In genomic region chr8:121717502-121717901, GRCm38 (mm10) we compare ENCODE assay signal across 10 mouse cellular contexts. TPM values are rescaled to one million over a fixed set of nuclear protein-coding genes. Genes with fewer than 3 reads are reported as not detected.
DNase-seq lines count a peak whose midpoint lies in the region; ATAC-seq and TF ChIP-seq lines count a peak whose summit lies in the region.
"Had no signal": no experiment of that assay in that cellular context is flagged by ENCODE, and none has a peak within 500 bp of the region (broad histone marks: within the 10 kb centered on the region; RNA-seq: fewer than 3 reads in every experiment).

No protein-coding gene starts in this region.

- H3K9me3 ChIP-seq in intestine, embryonic 14.5 days (ENCODE audit: control insufficient read depth, low read length) = no peaks in the 10 kb centered on the region
- no peaks in the 10 kb centered on the region for H3K9me3 ChIP-seq in intestine, embryonic 16.5 days (ENCODE audit: control insufficient read depth, low read length)
- H3K9me3 ChIP-seq in embryonic facial prominence, embryonic 14.5 days (ENCODE audit: control insufficient read depth, low read length) = no peaks in the 10 kb centered on the region
- H3K9me3 ChIP-seq in hindbrain, embryonic 11.5 days (ENCODE audit: control insufficient read depth, low read length) = no peaks in the 10 kb centered on the region
- no peaks in the 10 kb centered on the region for H3K9me3 ChIP-seq in midbrain, embryonic 14.5 days (ENCODE audit: control insufficient read depth, low read length)
- H3K9me3 ChIP-seq: liver, embryonic 13.5 days had no signal

- no peak overlapping the region for H3K27ac ChIP-seq in intestine, embryonic 14.5 days (ENCODE audit: low read depth)
- H3K27ac ChIP-seq in intestine, embryonic 16.5 days (ENCODE audit: low read length) = no peak overlapping the region
- H3K27ac ChIP-seq in embryonic facial prominence, embryonic 14.5 days (replicated peaks; ENCODE audit: low read depth, low read length) = no peak overlapping the region
- no peak overlapping the region for H3K27ac ChIP-seq in hindbrain, embryonic 11.5 days (ENCODE audit: low read depth, low read length)
- peak overlapping the region; percentile 65 for H3K27ac ChIP-seq in midbrain, embryonic 14.5 days (replicated peaks; ENCODE audit: low read depth, low read length)
- H3K27ac ChIP-seq in gastrocnemius, adult 2 months = no peak overlapping the region
- H3K27ac ChIP-seq: liver, embryonic 13.5 days had no signal

- 0 out of 2 replicates have a peak, but pooled peaks cover 3% of the 10 kb centered on the region for H3K4me1 ChIP-seq in intestine, embryonic 14.5 days (replicated peaks; ENCODE audit: control insufficient read depth, insufficient read depth, low read length)
- no peaks in the 10 kb centered on the region for H3K4me1 ChIP-seq in intestine, embryonic 16.5 days (ENCODE audit: control insufficient read depth, insufficient read depth, low read length)
- H3K4me1 ChIP-seq in embryonic facial prominence, embryonic 14.5 days (ENCODE audit: control insufficient read depth, insufficient read depth, low read length) = no peaks in the 10 kb centered on the region
- H3K4me1 ChIP-seq in hindbrain, embryonic 11.5 days (replicated peaks; ENCODE audit: control insufficient read depth, insufficient read depth, low read length) = peaks cover 3% of the 10 kb centered on the region; the same call in 1 of the 2 replicates
- 0 out of 2 replicates have a peak, but pooled peaks cover 7% of the 10 kb centered on the region for H3K4me1 ChIP-seq in midbrain, embryonic 14.5 days (ENCODE audit: control insufficient read depth, insufficient read depth, low read length)
- H3K4me1 ChIP-seq: liver, embryonic 13.5 days had no signal

- no peak overlapping the region for H3K4me3 ChIP-seq in intestine, embryonic 14.5 days (ENCODE audit: low read depth, low read length)
- no peak overlapping the region for H3K4me3 ChIP-seq in intestine, embryonic 16.5 days (ENCODE audit: low read length)
- no peak overlapping the region for H3K4me3 ChIP-seq in embryonic facial prominence, embryonic 14.5 days (ENCODE audit: low read depth, low read length)
- H3K4me3 ChIP-seq in hindbrain, embryonic 11.5 days (ENCODE audit: low read depth, low read length) = no peak overlapping the region
- peak overlapping the region; percentile 19; the same call in 1 of the 2 replicates for H3K4me3 ChIP-seq in midbrain, embryonic 14.5 days (replicated peaks; ENCODE audit: low read depth, low read length)
- H3K4me3 ChIP-seq in gastrocnemius, adult 2 months = no peak overlapping the region
- H3K4me3 ChIP-seq: erythroblast, embryonic 14.5 days; liver, embryonic 13.5 days had no signal

- ATAC-seq in intestine, embryonic 14.5 days (replicated peaks; ENCODE audit: low FRiP score, low TSS enrichment, low read depth) = no peak
- ATAC-seq in intestine, embryonic 16.5 days = no peak
- no peak for ATAC-seq in embryonic facial prominence, embryonic 14.5 days (ENCODE audit: low read depth)
- ATAC-seq in hindbrain, embryonic 11.5 days (ENCODE audit: low FRiP score) = peak; percentile 72
- peak; percentile 22; the same call in 1 of the 2 replicates for ATAC-seq in midbrain, embryonic 14.5 days (ENCODE audit: low FRiP score, low TSS enrichment)

- H3K27me3 ChIP-seq in intestine, embryonic 14.5 days (replicated peaks; ENCODE audit: control insufficient read depth, insufficient read depth, low read length) = 0 out of 2 replicates have a peak, but pooled peaks cover 4% of the 10 kb centered on the region
- H3K27me3 ChIP-seq in intestine, embryonic 16.5 days (replicated peaks; ENCODE audit: control insufficient read depth, insufficient read depth, low read length) = 0 out of 2 replicates have a peak, but pooled peaks cover 4% of the 10 kb centered on the region
- H3K27me3 ChIP-seq in embryonic facial prominence, embryonic 14.5 days (replicated peaks; ENCODE audit: control insufficient read depth, insufficient read depth, low read length) = no peaks in the 10 kb centered on the region; the same call in 1 of the 2 replicates
- H3K27me3 ChIP-seq in hindbrain, embryonic 11.5 days (ENCODE audit: control insufficient read depth, insufficient read depth, low read length) = no peaks in the 10 kb centered on the region
- H3K27me3 ChIP-seq in midbrain, embryonic 14.5 days (ENCODE audit: control insufficient read depth, insufficient read depth, low read length) = no peaks in the 10 kb centered on the region

- WGBS in intestine, embryonic 14.5 days = 49% methylated on average over 14 of the region's 14 CpGs
- WGBS in intestine, embryonic 16.5 days = 46% methylated on average over 14 of the region's 14 CpGs
- WGBS in embryonic facial prominence, embryonic 14.5 days = 47% methylated on average over 14 of the region's 14 CpGs
- WGBS in hindbrain, embryonic 11.5 days = 48% methylated on average over 14 of the region's 14 CpGs
- WGBS in midbrain, embryonic 14.5 days = 41% methylated on average over 14 of the region's 14 CpGs

- TF ChIP-seq CTCF in gastrocnemius, adult 2 months (IDR thresholded peaks at IDR 0.05) = no peak

- intact Hi-C loops in gastrocnemius, adult 2 months (cut with DNase I) = no loop called here

- DNase-seq in intestine, embryonic 14.5 days (ENCODE audit: low spot score) = no peak
- no peak for DNase-seq in embryonic facial prominence, embryonic 14.5 days (ENCODE audit: low spot score)
- no peak for DNase-seq in hindbrain, embryonic 11.5 days (ENCODE audit: low spot score)
- no peak for DNase-seq in midbrain, embryonic 14.5 days
- no peak for DNase-seq in gastrocnemius, adult 2 months
- DNase-seq in thymus, postnatal 10 days (ENCODE audit: low spot score in 2 of 2) = no peak
- DNase-seq in gastrocnemius, adult 18-20 months (ENCODE audit: low spot score) = no peak

- H3K36me3 ChIP-seq in intestine, embryonic 14.5 days (ENCODE audit: control insufficient read depth, insufficient read depth, low read length) = no peaks in the 10 kb centered on the region
- no peaks in the 10 kb centered on the region for H3K36me3 ChIP-seq in intestine, embryonic 16.5 days (ENCODE audit: control insufficient read depth, insufficient read depth, low read length)
- H3K36me3 ChIP-seq in embryonic facial prominence, embryonic 14.5 days (ENCODE audit: control insufficient read depth, insufficient read depth, low read length) = no peaks in the 10 kb centered on the region
- no peaks in the 10 kb centered on the region for H3K36me3 ChIP-seq in hindbrain, embryonic 11.5 days (ENCODE audit: control insufficient read depth, insufficient read depth, low read length)
- H3K36me3 ChIP-seq in midbrain, embryonic 14.5 days (ENCODE audit: control insufficient read depth, insufficient read depth, low read length) = no peaks in the 10 kb centered on the region
- H3K36me3 ChIP-seq: liver, embryonic 13.5 days had no signal

- H3K9ac ChIP-seq in intestine, embryonic 14.5 days (ENCODE audit: low read length) = no peak overlapping the region
- no peak overlapping the region for H3K9ac ChIP-seq in intestine, embryonic 16.5 days (ENCODE audit: low read depth, low read length)
- peak overlapping the region; percentile 26; the same call in 1 of the 2 replicates for H3K9ac ChIP-seq in embryonic facial prominence, embryonic 14.5 days (ENCODE audit: low read depth, low read length)
- peak overlapping the region; percentile 15; the same call in 1 of the 2 replicates for H3K9ac ChIP-seq in hindbrain, embryonic 11.5 days (ENCODE audit: low read depth, low read length)
- peak overlapping the region; percentile 36; the same call in 1 of the 2 replicates for H3K9ac ChIP-seq in midbrain, embryonic 14.5 days (replicated peaks; ENCODE audit: low read length)
- H3K9ac ChIP-seq: liver, embryonic 13.5 days had no signal

- peak overlapping the region; percentile 26; the same call in 1 of the 2 replicates for H3K4me2 ChIP-seq in intestine, embryonic 14.5 days (ENCODE audit: low read length)
- H3K4me2 ChIP-seq in intestine, embryonic 16.5 days (ENCODE audit: low read depth, low read length) = no peak overlapping the region
- peak overlapping the region; percentile 18 for H3K4me2 ChIP-seq in embryonic facial prominence, embryonic 14.5 days (ENCODE audit: low read depth, low read length)
- H3K4me2 ChIP-seq in hindbrain, embryonic 11.5 days (replicated peaks; ENCODE audit: low read depth, low read length) = peak overlapping the region; percentile 25
- peak overlapping the region; percentile 48 for H3K4me2 ChIP-seq in midbrain, embryonic 14.5 days (ENCODE audit: low read length)
- H3K4me2 ChIP-seq: liver, embryonic 13.5 days had no signal

RNA-seq across cellular contexts. Expression of gene Jph3, which starts 11.9 kb away (rescaled TPM):
- 4.4 and 4.6 TPM in 2 replicates for polyA plus RNA-seq in intestine, embryonic 14.5 days (2014; fragmentation: Nextera tagmentation; extraction: Ambion mirVana)
- polyA plus RNA-seq in intestine, embryonic 16.5 days (2015; fragmentation: Nextera tagmentation; extraction: Ambion mirVana) = 2.8 and 3.3 TPM in 2 replicates
- polyA plus RNA-seq in embryonic facial prominence, embryonic 14.5 days (2014; fragmentation: Nextera tagmentation; extraction: Ambion mirVana) = 4.0 and 4.9 TPM in 2 replicates
- polyA plus RNA-seq in hindbrain, embryonic 11.5 days (2014; fragmentation: Nextera tagmentation; extraction: Ambion mirVana) = 11.1 and 11.2 TPM in 2 replicates
- 73.5 and 86.4 TPM in 2 replicates for polyA plus RNA-seq in midbrain, embryonic 14.5 days (2014; fragmentation: Nextera tagmentation; extraction: Ambion mirVana)
- total RNA-seq in gastrocnemius, adult 2 months (2021) = not detected
- total RNA-seq in gastrocnemius, adult 18-20 months (2021) = under 1 TPM in 1 of 2 experiments, not detected in 1; 0.07 TPM
- polyA plus RNA-seq: erythroblast, embryonic 14.5 days had no signal

Comparison
In these comparisons a context has a peak if more than half of its experiments do, and no peak if none do; other contexts are left out.
1. ATAC-seq: peak in hindbrain, embryonic 11.5 days (single experiment) and midbrain, embryonic 14.5 days (single experiment); none in intestine, embryonic 14.5 days (single experiment), intestine, embryonic 16.5 days (single experiment) and embryonic facial prominence, embryonic 14.5 days (single experiment).
2. H3K9ac ChIP-seq: peak in embryonic facial prominence, embryonic 14.5 days (single experiment), hindbrain, embryonic 11.5 days (single experiment) and midbrain, embryonic 14.5 days (single experiment); none in intestine, embryonic 14.5 days (single experiment) and intestine, embryonic 16.5 days (single experiment).